Mouse (Mus musculus) adrenal gland, postnatal 10 days (tissue): ENCODE data around the gene Paqr4. TPM values are rescaled to one million over a fixed set of nuclear protein-coding genes. Genes with fewer than 3 reads are reported as not detected.

Source experiments
- DNase-seq: peaks from one replicate; pipeline ENCODE4 v3.0.0; 2021; ENCODE audit warnings: mixed read lengths
- total RNA-seq, 2 experiments: library from RNA; stranded (reverse); gene quantifications; 2 replicates each; pipeline ENCODE4 v1.2.3; 2021

Gene Paqr4
- total RNA-seq, 2 experiments from 2014 or later: 12.6 to 14.9 TPM

- no peak for DNase-seq
Measured at GRCm38 (mm10) chr17:23749400-23750191, 8.9 kb upstream of the Paqr4 start.

DNA sequence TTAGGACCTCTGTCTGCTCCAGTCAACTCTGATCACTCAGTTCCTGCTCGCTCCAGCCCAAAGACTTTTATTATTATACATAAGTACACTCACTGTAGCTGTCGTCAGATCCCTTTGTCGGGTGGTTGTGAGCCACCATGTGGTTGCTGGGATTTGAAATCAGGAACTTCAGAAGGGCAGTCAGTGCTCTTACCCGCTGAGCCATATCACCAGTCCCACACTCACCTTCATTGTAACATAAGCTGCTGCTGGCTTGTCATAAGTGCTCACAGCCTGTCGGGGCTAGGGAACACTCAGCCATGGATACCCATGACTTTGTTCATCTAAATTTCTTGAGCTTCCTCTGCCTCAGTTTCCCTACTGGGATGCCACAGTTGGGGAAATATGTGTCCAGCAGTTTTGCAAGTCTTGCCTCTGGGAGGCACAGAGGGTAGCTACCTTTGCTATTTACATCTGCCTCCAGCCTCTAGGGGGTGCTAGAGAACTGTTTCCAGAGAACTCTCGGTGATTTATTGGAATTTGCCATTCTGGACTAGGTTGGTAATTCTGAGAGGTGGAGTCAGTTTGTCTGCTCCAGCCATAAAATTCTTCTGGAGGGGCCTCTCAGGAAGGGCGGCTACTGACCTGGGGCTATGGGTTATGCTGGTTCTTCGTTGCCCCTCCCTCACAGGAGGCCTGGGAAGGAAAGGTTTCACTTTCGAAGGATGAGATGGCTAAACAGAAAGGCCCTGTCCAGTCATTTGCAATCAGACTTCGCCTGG lies 8.1 kb upstream of the Paqr4 start:
- DNase-seq: peak; percentile 84

DNA sequence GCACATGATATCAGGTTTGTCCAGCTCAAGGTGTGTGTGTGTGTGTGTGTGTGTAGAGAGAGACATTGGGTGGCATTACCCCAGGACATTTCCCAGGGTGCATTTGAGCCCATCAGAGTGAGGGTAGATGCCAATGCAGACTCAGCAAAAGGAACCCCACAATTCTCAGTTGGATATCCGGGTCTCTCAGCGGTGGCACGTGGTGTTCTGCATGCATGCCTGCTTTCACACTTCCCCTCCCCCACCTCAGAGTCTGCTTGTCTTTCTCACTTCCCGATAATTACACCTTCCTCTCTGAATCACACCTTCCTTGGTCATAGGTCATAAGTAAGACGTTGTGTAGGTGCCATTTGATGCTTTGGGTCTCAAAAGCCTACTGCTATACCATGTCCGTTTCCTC lies 7.4 kb upstream of the Paqr4 start:
- DNase-seq: no peak

DNA sequence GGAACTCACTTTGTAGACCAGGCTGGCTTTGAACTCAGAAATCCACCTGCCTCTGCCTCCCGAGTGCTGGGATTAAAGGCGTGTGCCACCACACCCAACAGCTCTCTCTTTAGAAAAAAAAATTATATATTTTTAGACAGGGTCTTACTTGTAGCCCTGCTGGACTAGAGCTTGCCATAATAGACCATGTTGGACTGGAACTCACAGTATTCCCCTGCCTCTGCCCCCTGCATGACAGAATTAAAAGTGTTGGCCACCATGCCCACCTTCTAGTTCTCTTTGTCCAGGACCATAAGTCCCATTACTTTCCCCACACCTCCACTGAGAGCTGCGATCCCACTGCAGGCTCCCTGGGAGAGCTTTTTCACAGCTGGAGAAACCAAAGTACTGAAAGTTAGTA lies 6.8 kb upstream of the Paqr4 start:
- DNase-seq: no peak

DNA sequence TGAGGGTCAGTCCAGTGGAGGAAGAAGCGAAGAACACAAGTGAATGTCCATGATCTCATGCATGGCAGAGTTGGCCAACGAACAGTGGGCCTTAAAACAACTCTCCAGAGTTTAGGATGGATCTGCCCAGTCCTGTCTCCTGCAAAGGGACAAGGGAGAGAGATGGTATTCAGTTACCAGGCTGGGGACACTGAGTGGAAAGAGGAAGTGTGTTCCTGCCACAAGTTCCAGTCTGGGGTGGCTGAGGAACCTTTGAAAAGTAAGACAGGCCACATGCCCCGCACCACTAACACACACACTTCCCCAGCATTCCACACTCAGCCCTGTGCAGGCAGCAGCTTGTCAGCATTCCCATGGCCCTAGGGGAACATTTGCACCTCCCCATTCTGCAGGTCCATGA lies 6.1 kb upstream of the Paqr4 start:
- DNase-seq: no peak

DNA sequence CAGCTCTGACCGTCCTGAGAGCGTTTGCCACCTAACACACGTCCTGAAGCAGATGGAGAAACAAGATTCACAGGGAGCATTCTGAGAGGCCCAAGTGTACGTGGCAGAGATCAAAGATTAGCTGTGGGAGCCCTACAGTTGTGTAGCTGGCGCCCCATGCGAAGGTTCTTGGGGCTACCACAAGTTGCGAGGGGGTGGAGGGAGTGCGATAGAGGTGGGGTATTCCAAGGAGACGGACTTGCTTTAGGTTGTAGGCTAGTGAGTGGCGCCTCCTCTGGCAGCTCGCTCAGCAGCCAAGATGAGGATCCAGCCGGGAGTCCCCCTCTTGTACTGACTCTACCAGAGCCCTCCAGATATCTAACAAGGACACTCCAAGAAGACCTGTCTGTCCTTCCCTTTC lies 5.6 kb upstream of the Paqr4 start:
- DNase-seq: no peak

DNA sequence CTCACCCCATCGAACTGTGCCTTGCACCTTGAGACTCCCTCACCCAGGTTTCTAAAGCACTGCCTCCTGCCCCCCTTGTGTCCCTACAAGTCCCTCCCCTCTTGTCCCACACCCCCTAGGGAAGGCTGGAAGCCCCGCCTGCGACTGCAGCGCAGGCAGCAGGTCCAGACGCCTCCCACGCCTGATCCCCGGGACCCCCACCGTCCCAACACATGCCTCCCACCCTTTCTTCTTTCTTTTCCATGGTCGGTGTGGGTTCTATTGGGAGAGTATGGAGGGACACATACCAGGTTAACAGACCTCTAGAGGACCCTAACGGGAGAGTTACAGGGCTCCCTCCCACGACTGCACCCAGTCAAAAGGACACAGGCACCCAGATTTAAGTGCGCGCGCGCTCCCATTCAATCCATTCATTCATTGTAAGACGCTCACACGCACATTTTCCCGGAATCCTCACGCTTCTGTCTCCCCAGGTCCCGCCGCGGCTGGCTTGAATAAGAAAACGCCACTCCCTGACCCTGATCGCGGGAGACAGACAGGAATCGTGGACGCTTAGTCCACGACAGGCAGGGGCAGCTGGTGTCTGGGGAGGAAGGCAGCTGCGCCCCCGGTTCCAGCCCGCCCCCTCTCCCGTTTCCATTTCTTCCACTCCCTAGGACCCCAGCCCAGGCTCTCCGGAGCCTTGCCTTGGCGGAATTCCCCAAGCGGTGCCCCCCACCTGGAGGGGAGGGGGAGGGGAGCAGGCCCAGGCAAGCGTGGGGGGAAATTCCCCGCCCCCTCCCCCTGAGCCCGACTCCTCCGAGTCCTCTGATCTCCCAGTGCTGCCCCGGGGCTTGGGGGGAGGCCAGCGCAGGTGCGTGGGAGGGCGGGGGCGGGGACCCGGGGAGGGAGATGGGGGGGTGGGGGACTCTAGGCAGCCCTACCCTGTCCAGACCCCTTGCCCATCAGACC lies 4.9 kb upstream of the Paqr4 start, which contains the start of gene Kremen2:
TSS of gene Kremen2 (minus strand) at position 533 of the 951 bp plus-strand sequence.
- DNase-seq: no peak

DNA sequence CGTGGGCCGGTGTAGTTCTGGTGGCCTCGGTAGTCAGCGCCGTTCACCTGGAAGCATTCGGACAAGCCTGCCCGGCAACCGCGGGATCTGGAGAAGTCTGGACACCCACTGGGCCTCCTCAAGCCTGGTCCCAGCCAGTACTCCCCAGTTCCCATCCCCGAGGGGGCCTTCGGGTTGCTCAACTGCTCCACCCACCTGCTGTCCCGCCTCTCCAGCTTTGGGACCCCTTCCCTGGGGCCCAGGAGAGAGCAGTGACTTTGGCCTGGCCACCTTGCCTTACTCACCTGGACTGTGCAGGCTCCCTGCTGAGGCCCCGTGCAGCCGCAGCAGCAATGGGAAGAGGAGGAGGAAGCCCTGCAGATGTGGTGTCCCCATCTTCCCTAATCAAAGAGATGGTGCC lies 4.0 kb upstream of the Paqr4 start:
- DNase-seq: no peak

- DNase-seq: no peak
Measured at GRCm38 (mm10) chr17:23744076-23744475, 3.4 kb upstream of the Paqr4 start.

DNA sequence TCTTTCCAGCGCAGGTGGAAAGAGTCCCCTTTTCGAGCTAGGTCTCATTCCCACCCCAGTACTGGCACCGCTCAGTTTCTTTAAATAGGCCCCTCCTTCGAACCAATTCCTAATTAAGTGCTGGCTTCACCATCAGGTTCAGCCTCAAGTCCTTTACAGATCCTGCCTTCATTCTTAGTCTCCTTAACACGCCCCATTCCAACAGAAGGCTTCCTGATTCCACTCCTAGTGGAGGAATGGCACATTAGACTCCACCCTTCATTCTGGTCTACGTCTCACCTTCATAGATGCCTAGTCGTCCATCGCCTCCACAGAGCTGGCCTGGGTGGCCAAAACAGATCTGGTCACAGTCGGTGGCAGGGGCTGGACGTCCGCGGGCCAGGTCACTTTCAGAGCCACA lies 2.3 kb upstream of the Paqr4 start:
- no peak for DNase-seq

GRCm38 (mm10) chr17:23742210-23742793 lies 1.6 kb upstream of the Paqr4 start:
- no peak for DNase-seq

DNA sequence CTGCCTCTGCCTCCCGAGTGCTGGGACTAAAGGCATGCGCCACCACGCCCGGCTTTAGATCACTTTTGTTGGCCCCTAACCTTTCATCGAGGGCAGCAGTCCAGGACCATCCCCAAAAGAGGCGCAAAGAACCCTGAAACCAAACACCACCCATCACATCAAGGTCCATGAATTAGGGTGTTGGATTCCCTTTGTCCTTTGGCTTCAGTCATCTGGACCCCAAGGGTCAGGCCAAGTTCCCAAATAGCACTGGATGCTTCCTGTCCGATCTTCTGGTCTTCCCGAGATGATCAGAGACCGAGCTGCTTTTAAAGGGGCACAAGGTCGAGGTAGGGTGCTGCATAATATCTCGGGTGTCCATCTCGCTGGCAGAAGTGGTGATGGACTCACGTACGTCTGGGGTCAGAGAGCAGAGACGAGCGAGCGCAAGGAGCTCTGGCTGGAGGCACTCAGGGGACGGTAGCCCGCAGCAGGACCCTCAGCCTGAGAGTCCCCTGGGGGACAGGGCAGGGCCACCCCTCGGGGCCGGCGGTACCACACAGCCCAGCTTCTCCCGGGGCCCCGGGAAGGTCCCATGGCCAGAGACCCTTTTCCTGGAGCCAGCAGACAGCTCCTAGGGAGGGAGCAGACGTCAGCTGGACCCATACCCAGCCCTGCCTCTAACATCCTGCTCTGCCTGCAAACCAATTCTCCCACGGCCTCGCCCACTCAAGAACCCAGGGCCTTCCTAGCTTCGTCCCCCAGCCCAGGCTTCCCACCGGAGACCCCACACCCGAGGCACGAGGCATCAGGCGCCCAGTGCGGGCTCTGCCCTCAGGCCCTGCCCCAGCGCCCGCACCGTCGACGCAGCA lies 917 bp upstream of the Paqr4 start:
- DNase-seq: no peak

DNA sequence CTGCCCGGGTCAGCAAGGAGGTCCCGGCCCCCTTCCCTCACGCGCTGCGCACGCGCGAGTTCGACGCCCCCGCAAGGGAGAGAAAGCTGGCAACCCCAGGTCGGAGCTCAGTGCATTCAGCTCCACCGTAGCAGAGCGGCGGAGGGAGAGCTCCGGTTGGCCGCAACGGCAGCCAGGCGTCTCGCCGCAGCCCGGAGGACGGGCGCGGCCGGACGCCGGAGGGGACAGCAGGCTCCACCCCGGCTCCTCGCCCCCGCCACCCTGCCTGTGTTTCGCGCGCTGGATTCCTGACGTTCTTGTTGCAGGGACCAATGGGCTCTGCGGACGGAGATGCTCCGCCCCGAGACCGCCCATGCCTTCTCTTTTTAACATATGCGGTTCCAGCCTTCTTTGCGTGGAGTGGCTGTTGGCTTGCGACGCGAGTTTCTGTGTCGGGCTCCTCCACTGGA lies 507 bp downstream of the Paqr4 start:
- DNase-seq: peak; percentile 93

- DNase-seq: no peak
Measured at GRCm38 (mm10) chr17:23739202-23740135, 1.2 kb downstream of the Paqr4 start.

GRCm38 (mm10) chr17:23738836-23739201 lies 1.8 kb downstream of the Paqr4 start:
- DNase-seq: no peak

- DNase-seq: no peak
Measured at GRCm38 (mm10) chr17:23737493-23738445, 2.9 kb downstream of the Paqr4 start.

GRCm38 (mm10) chr17:23734341-23734740 lies 6.3 kb downstream of the Paqr4 start:
- no peak for DNase-seq

DNA sequence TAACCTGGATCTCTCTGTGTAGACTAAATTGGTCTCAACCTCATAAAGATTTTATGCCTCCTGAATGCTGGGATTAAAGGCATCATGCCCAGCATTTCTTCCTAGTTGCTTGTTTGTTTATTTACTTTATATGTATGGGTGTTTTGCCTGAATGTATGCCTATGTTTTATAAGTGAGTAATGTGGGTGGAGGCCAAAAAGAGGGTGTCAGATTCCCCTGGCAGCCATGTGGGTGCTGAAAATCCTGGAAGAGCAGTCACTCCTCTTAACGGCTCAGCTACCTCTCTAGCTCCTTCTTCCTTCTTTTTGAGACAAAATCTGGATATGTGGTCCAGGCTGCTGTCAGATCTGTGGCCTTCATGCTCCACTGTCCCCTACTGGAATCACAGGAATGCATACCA lies 10.2 kb downstream of the Paqr4 start:
- no peak for DNase-seq

- DNase-seq: peak; percentile 87
Measured at GRCm38 (mm10) chr17:23726758-23727142, 13.9 kb downstream of the Paqr4 start.
